Mouse (Mus musculus) embryonic facial prominence, embryonic 14.5 days (tissue): ENCODE measurements around the gene Rasgrp2. TPM values are rescaled to one million over a fixed set of nuclear protein-coding genes. Genes with fewer than 3 reads are reported as not detected.
A peak's percentile ranks its signal among the peaks of the same experiment; 100 is the strongest.

Source experiments
- ATAC-seq: fragments of 200-750 bp; cut with Nextera tagmentation; 2 replicates; pipeline ENCODE4 v1.8.0; 2017; ENCODE audit warnings: low read depth, moderate number of reproducible peaks, moderate TSS enrichment
- DNase-seq: peaks from one replicate; pipeline ENCODE4 v3.0.0-alpha.2; 2015; ENCODE audit warnings: low spot score
- H3K27ac ChIP-seq: fragments of 300-500 bp; sonication (generic); replicated peaks from 2 replicates; pipeline ENCODE4 v1.5.1; 2014; ENCODE audit warnings: low read depth, mild to moderate bottlenecking, low read length, moderate library complexity
- H3K27me3 ChIP-seq: fragments of 300-500 bp; sonication (generic); replicated peaks from 2 replicates; pipeline ENCODE4 v1.6.1; 2014; ENCODE audit warnings: low read length; ENCODE audit not compliant: control insufficient read depth, insufficient read depth
- H3K36me3 ChIP-seq: fragments of 300-500 bp; sonication (generic); 2 replicates; pipeline ENCODE4 v1.6.1; 2014; ENCODE audit warnings: low read length, mixed read lengths; ENCODE audit not compliant: control insufficient read depth, insufficient read depth
- H3K4me1 ChIP-seq: fragments of 300-500 bp; sonication (generic); 2 replicates; pipeline ENCODE4 v1.6.1; 2014; ENCODE audit warnings: antibody characterized with exemption, low read length; ENCODE audit not compliant: control insufficient read depth, insufficient read depth
- H3K4me2 ChIP-seq: fragments of 300-500 bp; sonication (generic); 2 replicates; pipeline ENCODE4 v1.6.1; 2014; ENCODE audit warnings: low read depth, mild to moderate bottlenecking, low read length, moderate library complexity, mixed read lengths
- H3K4me3 ChIP-seq: fragments of 300-500 bp; sonication (generic); 2 replicates; pipeline ENCODE4 v1.5.1; 2014; ENCODE audit warnings: low read depth, mild to moderate bottlenecking, low read length
- H3K9ac ChIP-seq: fragments of 300-500 bp; sonication (generic); 2 replicates; pipeline ENCODE4 v1.6.1; 2014; ENCODE audit warnings: low read depth, mild to moderate bottlenecking, low read length, moderate library complexity, mixed read lengths
- H3K9me3 ChIP-seq: fragments of 300-500 bp; sonication (generic); 2 replicates; pipeline ENCODE4 v1.6.1; 2016; ENCODE audit warnings: low read length; ENCODE audit not compliant: control insufficient read depth
- WGBS: fragments of 180-500 bp; shearing (Covaris S2); extraction: QIAGEN DNeasy Blood & Tissue Kit; methylation state at CpG from one replicate; pipeline ENCODE4 v1.1.7; 2014; 5-methylcytosine and 5-hydroxymethylcytosine counted together
- polyA plus RNA-seq: library from polyadenylated mRNA; unstranded; fragments of >200 nt; fragmentation: Nextera tagmentation; extraction: Ambion mirVana; gene quantifications from 2 replicates; pipeline ENCODE4 v1.2.1, GENCODE M21; 2014

Rasgrp2 gene
- polyA plus RNA-seq, 1 experiment from 2014 or later: 48.2 TPM

DNA sequence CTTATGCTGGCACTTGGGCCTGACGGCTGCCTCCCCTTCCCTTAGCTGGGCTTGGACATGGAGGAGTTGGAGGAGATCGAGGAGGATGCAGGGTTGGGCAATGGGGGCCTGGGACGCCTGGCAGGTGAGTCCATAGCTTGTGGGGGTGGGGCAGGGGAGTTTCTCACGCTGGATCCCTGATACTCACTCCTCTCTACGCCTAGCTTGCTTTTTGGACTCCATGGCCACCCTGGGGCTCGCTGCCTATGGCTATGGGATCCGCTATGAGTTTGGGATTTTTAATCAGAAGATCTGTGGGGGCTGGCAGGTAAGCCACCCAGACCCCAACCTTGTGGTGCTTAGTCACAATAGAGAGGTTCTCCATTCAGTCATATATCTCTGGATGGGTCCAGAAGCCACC is 13.3 kb upstream of the Rasgrp2 start:
- Histone ChIP-seq H3K27me3 (no peaks in the 10 kb centered on the region; the same call in 1 of the 2 replicates), H3K9me3 (no peaks in the 10 kb centered on the region), H3K4me3 (no peak overlapping the region), H3K4me1 (peaks cover 18% of the 10 kb centered on the region), H3K27ac (no peak overlapping the region), H3K36me3 (no peaks in the 10 kb centered on the region), H3K4me2 (no peak overlapping the region), H3K9ac (no peak overlapping the region)
- no peak for ATAC-seq
- 80% methylated on average over 7 of the region's 7 CpGs for WGBS
- DNase-seq: no peak

DNA sequence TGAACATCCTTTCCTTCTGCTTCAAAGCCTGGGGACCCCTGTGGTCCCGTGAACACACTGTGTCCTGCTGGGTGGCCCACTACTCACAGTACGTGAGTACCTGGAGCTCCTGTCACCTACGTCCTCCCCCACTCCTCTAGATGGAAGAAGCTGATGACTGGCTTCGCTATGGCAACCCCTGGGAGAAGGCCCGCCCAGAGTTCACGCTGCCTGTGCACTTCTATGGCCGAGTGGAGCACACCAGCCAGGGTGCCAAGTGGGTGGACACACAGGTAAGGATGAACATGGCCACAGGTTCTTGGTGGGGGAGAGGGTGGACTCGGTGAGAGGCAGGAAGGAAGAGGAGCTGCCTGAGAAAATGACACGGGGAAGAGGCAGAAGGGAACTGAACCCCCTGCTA is 12.9 kb upstream of the Rasgrp2 start:
- no peaks in the 10 kb centered on the region for H3K36me3 ChIP-seq
- H3K4me1 ChIP-seq: peaks cover 18% of the 10 kb centered on the region
- H3K4me3 ChIP-seq: no peak overlapping the region
- no peak overlapping the region for H3K4me2 ChIP-seq
- H3K27me3 ChIP-seq: no peaks in the 10 kb centered on the region; the same call in 1 of the 2 replicates
- ATAC-seq (no peak), DNase-seq (no peak)
- H3K27ac ChIP-seq: no peak overlapping the region
- H3K9me3 ChIP-seq: no peaks in the 10 kb centered on the region
- H3K9ac ChIP-seq: no peak overlapping the region
- WGBS: 61% methylated on average over 9 of the region's 9 CpGs

DNA sequence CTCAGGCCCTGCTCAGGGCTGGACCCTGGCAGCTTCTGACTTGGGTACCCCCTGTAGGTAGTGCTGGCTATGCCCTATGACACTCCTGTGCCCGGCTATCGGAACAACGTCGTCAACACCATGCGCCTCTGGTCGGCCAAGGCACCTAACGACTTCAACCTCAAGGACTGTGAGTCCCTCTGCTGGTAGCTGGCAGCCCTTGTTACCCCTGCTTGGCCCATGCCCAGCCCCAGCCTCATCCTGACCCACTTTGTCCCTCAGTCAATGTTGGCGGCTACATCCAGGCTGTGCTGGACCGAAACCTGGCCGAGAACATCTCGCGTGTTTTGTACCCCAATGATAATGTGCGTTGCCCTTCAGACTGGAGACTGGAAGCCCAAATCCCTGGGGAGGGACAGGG is 11.1 kb upstream of the Rasgrp2 start:
- Histone ChIP-seq H3K4me2 (no peak overlapping the region), H3K4me3 (no peak overlapping the region), H3K27me3 (no peaks in the 10 kb centered on the region; the same call in 1 of the 2 replicates), H3K27ac (no peak overlapping the region), H3K9ac (no peak overlapping the region), H3K4me1 (peaks cover 18% of the 10 kb centered on the region), H3K36me3 (no peaks in the 10 kb centered on the region), H3K9me3 (no peaks in the 10 kb centered on the region)
- 91% methylated on average over 13 of the region's 13 CpGs for WGBS
- DNase-seq: no peak
- ATAC-seq: no peak

DNA sequence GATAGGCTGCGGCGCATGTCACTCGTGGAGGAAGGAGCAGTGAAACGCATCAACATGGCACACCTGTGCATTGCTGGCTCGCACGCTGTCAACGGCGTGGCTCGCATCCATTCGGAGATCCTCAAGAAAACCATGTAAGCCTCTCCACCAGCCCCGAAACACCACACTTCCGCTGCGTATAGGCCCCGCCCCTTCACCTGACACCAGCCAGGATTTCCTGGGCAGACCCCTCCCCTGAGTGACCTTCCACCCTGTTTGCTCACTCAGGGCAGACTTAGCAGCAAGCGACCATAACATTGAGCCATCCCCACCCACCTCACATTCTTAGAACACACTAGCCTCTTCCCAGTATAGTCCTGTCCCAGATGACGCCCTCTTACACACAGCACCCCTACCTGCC is 9.3 kb upstream of the Rasgrp2 start:
- 5% methylated on average over 11 of the region's 16 CpGs for WGBS
- no peak overlapping the region for H3K27ac ChIP-seq
- H3K27me3 ChIP-seq: no peaks in the 10 kb centered on the region; the same call in 1 of the 2 replicates
- H3K9me3 ChIP-seq: no peaks in the 10 kb centered on the region
- peak overlapping the region; percentile 50 for H3K4me2 ChIP-seq
- no peak overlapping the region for H3K9ac ChIP-seq
- H3K4me1 ChIP-seq: peaks cover 11% of the 10 kb centered on the region; the same call in 1 of the 2 replicates
- DNase-seq (no peak), ATAC-seq (no peak)
- H3K36me3 ChIP-seq: no peaks in the 10 kb centered on the region
- H3K4me3 ChIP-seq: peak overlapping the region; percentile 31

DNA sequence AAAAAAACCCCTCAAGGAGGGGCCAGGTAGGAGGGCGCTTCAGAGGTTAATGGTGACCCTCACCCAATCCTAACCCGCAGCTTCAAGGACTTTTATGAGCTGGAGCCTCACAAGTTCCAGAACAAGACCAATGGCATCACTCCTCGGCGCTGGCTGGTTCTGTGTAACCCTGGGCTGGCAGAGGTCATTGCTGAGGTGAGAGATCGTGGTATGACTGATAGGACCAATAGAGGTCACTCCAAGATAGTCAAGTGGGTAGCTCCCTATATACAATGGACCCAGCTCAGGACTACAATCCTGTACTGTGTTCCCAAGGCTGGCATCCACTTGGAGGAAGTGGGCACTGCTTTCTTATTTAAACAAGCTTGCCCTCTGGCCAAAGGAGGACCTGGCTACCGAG is 8.9 kb upstream of the Rasgrp2 start:
- H3K4me3 ChIP-seq: no peak overlapping the region
- 59% methylated on average over 6 of the region's 6 CpGs for WGBS

DNA sequence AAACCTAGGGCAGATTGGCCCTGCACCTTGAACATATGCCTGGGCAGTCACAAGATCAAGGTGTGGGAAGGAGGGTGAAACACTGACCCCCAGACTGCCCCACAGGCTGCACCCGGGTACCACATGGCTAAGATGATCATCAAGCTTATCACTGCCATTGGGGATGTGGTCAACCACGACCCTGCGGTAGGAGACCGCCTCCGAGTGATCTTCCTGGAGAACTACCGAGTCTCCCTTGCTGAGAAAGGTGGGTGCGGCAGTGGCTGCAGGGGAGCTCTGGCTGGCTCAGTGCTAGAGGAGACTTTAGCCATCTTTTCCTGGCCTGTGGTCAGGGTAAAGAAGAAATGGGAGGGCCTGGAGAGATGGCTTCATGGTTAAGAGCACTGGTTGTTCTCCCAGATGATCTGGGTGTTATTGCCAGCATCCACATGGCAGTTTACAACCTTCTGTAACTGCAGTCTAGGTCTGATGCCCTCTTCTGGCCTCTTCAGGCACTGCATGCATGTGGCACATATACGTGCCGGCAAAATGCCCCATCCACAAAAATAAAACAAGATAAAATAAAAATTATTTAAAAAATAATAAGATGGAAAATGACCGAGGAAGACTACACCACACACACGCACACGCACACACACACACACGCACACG is 6.3 kb upstream of the Rasgrp2 start:
- peaks cover 11% of the 10 kb centered on the region; the same call in 1 of the 2 replicates for H3K4me1 ChIP-seq
- no peaks in the 10 kb centered on the region for H3K36me3 ChIP-seq
- H3K9me3 ChIP-seq: no peaks in the 10 kb centered on the region
- H3K4me2 ChIP-seq: no peak overlapping the region
- no peak overlapping the region for H3K9ac ChIP-seq
- WGBS: 94% methylated on average over 14 of the region's 14 CpGs
- ATAC-seq (no peak), DNase-seq (no peak)
- no peaks in the 10 kb centered on the region; the same call in none of the 2 replicates for H3K27me3 ChIP-seq
- H3K27ac ChIP-seq: no peak overlapping the region
- H3K4me3 ChIP-seq: no peak overlapping the region

More for the DNA sequence above, 8.9 kb upstream of the Rasgrp2 start:
- Histone ChIP-seq H3K4me2 (no peak overlapping the region), H3K9ac (no peak overlapping the region), H3K27me3 (no peaks in the 10 kb centered on the region; the same call in 1 of the 2 replicates), H3K9me3 (no peaks in the 10 kb centered on the region), H3K36me3 (no peaks in the 10 kb centered on the region), H3K27ac (no peak overlapping the region), H3K4me1 (peaks cover 11% of the 10 kb centered on the region; the same call in 1 of the 2 replicates)
- DNase-seq: no peak
- ATAC-seq: no peak

DNA sequence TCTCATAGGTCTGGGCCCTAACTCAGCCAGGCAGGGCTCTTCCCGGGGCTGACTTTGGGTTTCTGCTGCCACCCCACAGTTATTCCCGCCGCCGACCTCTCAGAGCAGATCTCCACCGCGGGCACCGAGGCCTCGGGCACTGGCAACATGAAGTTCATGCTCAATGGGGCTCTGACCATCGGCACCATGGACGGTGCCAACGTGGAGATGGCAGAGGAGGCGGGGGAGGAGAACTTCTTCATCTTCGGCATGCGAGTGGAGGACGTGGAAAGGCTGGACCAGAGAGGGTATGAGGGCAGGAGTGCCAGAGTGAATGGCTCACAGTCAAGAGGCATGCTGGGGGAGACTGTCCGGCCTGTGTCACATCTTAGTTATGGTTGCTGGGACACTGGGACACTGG is 5.5 kb upstream of the Rasgrp2 start:
- 91% methylated on average over 16 of the region's 16 CpGs for WGBS
- H3K4me1 ChIP-seq: peaks cover 13% of the 10 kb centered on the region; the same call in 1 of the 2 replicates
- no peak for ATAC-seq
- no peak for DNase-seq
- H3K9me3 ChIP-seq: no peaks in the 10 kb centered on the region
- H3K9ac ChIP-seq: no peak overlapping the region
- H3K4me3 ChIP-seq: no peak overlapping the region
- H3K4me2 ChIP-seq: no peak overlapping the region
- H3K27me3 ChIP-seq: no peaks in the 10 kb centered on the region; the same call in none of the 2 replicates
- no peaks in the 10 kb centered on the region for H3K36me3 ChIP-seq
- no peak overlapping the region for H3K27ac ChIP-seq

DNA sequence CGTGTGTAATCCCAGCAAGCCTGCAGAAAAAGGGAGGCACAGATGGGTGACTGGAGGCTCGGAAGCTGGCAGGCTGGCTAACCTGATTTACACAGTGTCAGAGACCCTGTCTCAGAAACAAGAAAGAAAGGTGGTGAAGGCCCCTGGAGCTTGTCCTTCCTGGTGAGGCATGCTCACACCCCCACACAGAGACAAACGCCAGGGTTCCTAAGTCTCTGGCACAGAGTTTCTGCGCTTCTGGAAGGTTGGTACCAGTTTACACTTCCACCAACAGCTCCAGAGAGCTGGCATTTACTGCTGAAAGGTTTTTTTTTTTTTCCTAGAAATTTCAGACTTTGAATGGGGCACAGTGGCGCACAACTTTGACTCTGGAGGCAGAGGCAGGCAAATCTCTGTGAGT is 2.9 kb upstream of the Rasgrp2 start:
- Histone ChIP-seq H3K36me3 (no peaks in the 10 kb centered on the region), H3K9me3 (no peaks in the 10 kb centered on the region), H3K9ac (no peak overlapping the region), H3K4me1 (peaks cover 23% of the 10 kb centered on the region), H3K4me2 (no peak overlapping the region), H3K27ac (no peak overlapping the region), H3K4me3 (no peak overlapping the region), H3K27me3 (peaks cover 22% of the 10 kb centered on the region)
- ATAC-seq (no peak), DNase-seq (no peak)
- WGBS: 91% methylated on average over 5 of the region's 5 CpGs
